Mouse (Mus musculus): ENCODE measurements around the gene Zfp934. TPM values are rescaled to one million over a fixed set of nuclear protein-coding genes. Genes with fewer than 3 reads are reported as not detected.

Zfp934 gene
- 51.2 TPM for polyA plus RNA-seq (2014; fragmentation: Illumina TruSeq; extraction: RNeasy Lipid Tissue Mini Kit (QIAGEN cat#74804))

GRCm38 (mm10) chr13:62571099-62571498 is at the start of gene Zfp934:
TSS of gene Zfp934 (minus strand) at chr13:62571199.

GRCm38 (mm10) chr13:62558189-62559110 is 12.5 kb downstream of the Zfp934 start, which contains the start of gene Zfp935:
TSS of gene Zfp935 (minus strand) at chr13:62558511.

GRCm38 (mm10) chr13:62466424-62467334 is 104.3 kb downstream of the Zfp934 start, which contains the start of gene Gm49359:
TSS of gene Gm49359 (minus strand) at chr13:62466832.

Other genes with a start within 250 kb of the Zfp934 start
- gene Gm3604, start 188.0 kb downstream of the Zfp934 start, polyA plus RNA-seq (2014; fragmentation: Illumina TruSeq; extraction: RNeasy Lipid Tissue Mini Kit (QIAGEN cat#74804)), result 31.7 TPM
- gene Gm49359, start 104.4 kb downstream of the Zfp934 start, polyA plus RNA-seq (2014; fragmentation: Illumina TruSeq; extraction: RNeasy Lipid Tissue Mini Kit (QIAGEN cat#74804)), result 58.4 TPM
- 45.1 TPM for gene Zfp935, start 12.7 kb downstream of the Zfp934 start, polyA plus RNA-seq (2014; fragmentation: Illumina TruSeq; extraction: RNeasy Lipid Tissue Mini Kit (QIAGEN cat#74804))
- gene 6720489N17Rik, start 53.0 kb upstream of the Zfp934 start, polyA plus RNA-seq (2014; fragmentation: Illumina TruSeq; extraction: RNeasy Lipid Tissue Mini Kit (QIAGEN cat#74804)), result 37.1 TPM
- gene Platr25, start 189.5 kb upstream of the Zfp934 start, polyA plus RNA-seq (2014; fragmentation: Illumina TruSeq; extraction: RNeasy Lipid Tissue Mini Kit (QIAGEN cat#74804)), result 79.7 TPM
- 26.4 TPM for gene Gm5141, start 214.6 kb upstream of the Zfp934 start, polyA plus RNA-seq (2014; fragmentation: Illumina TruSeq; extraction: RNeasy Lipid Tissue Mini Kit (QIAGEN cat#74804))

All from ovary, adult 10 weeks (tissue).